Mouse (Mus musculus) liver, adult 2 months (tissue): ENCODE measurements around the gene Il2rb.

ENCODE experiments used
- CTCF ChIP-seq: fragments of 200-500 bp; IDR thresholded peaks from 2 replicates; pipeline ENCODE4 v1.5.1; 2011; ENCODE audit warnings: low read depth, low read length, control low read depth
- POLR2A ChIP-seq: fragments of 200-500 bp; IDR thresholded peaks from 2 replicates; pipeline ENCODE4 v1.6.1; 2011; ENCODE audit warnings: low read length, control low read depth; ENCODE audit not compliant: insufficient read depth; ENCODE audit errors: extremely low read depth

DNA sequence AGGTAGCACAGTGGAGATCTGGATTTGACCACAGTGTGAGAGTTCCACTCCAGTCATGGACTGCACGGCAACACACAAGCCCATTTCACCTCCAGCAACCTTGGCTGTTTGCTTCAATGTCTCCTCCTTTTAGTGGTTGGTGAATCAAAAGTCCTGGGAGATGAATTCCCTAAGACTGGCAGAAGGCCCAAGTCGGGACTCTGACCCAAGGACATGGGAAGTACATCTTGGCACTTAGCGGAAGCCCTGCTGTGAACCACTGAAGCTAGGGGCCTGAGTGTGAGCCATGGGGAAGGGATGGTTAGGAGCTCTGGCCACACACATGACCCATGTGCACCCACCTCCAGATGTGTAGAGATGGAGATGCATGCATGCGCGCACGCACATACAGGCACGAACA, 27.5 kb downstream of the Il2rb start:
- TF ChIP-seq CTCF (no peak), POLR2A (no peak)
